Mouse (Mus musculus) frontal cortex, postnatal 25 days (tissue): ENCODE results near the gene Slamf8.

Experiments used
- DNase-seq, 2 experiments: peaks; one replicate each; pipeline ENCODE4 v3.0.0; 2022; ENCODE audit warnings: low spot score in 2 of 2

Gene Slamf8

GRCm38 (mm10) chr1:172593956-172594355 is 3.6 kb upstream of the Slamf8 start:
- no peak for DNase-seq

DNA sequence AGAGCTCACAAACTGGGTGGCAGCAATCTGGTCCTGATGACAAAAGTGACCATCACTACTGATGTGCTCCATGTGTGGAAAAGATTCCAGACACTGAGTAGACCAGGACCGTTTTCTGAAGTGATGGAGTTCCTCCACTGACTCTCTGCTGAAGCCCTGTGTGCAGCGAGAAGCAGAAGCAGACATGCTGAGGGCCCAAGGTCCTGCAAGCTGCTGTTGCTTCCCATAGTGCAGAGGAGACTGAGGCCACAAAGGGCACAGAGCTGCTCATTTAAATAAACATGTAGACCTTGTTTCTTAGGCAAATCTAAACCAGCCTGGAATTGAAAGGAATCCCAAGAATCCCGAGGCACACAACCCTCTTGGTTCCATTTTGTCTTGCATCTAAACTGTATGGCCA is 3.0 kb upstream of the Slamf8 start:
- DNase-seq: no peak

- DNase-seq: no peak
These were observed 4.5 kb downstream of the Slamf8 start for GRCm38 (mm10) chr1:172585612-172586567.

GRCm38 (mm10) chr1:172585026-172585425 is 5.3 kb downstream of the Slamf8 start:
- DNase-seq: no peak

DNA sequence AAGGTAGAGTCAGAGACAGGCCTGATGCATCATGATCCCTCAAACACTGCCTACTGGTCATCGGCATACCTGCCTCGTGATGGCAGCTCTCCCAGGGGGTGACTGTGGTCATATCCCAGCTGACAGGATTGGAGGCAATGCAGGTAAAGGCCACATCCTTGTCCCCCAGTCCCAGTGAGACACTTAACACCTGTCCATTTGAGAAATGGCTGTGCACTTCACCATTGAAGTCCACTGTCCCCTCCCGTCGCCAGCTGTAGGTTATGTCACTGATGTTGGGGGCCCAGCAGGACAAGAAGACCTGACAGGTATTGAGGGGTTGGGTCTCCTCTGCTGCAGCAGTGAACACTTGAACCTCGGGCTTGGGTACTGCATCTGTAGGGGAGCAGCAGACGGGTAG is 6.1 kb downstream of the Slamf8 start:
- no peak for DNase-seq

- no peak for DNase-seq
These were observed 7.9 kb downstream of the Slamf8 start for GRCm38 (mm10) chr1:172582436-172582835.

DNA sequence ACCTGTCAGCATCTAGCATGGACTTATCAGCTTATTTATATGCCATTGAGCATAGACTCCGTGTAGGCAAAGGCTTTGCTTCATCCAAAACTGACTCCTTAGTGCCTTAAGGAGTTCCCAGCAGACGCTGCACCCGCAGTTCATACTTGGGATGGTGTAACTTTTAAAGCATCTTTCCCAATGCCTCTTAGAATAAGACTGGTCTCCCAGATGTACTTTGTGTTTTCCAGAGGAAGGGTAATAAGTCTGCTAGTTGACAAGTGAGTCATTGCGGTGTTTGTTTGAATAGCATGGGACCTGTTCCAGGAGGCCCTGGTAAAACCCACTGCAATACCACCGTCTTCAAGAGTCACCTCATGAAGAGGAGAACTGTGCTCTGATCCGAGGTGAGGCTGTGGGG is 10.3 kb downstream of the Slamf8 start:
- DNase-seq: no peak

DNA sequence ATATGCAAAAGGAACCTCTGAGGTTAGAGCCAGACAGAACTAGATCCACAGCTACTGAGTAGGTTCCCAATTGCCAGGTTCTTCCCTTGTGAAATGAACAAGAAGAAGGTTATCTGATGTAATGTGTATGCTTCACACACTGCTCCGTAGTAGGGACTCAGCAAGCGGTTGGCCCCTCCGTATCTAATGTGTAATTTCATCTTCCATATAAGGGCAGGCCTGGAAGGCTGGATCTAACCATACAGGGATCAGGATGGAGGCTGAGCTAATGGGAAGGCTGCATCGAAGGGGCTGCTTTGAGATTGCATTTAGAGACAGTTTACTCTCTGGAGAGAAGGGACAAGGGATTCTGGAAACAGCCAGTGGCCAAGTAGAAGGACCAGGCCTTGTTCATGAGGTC is 22.6 kb downstream of the Slamf8 start:
- DNase-seq: no peak

DNA sequence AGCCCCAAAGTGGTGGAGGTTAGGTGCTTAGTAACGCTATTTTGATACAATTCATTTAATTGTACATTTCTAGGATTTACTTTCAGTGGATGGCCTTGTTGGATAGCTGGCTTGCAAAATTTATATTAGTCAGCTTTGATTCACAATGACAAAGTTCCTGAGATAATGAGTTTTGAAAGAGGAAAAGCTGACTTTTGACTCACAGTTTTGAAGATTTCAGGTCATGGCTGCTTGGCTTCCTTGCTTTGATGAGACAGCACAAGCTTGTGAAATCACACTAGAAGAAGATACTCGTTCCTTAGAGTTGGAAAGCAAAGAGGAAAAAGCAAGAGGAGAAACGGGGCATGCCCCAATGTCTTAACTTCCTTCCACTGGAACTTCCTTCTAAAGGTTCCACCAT is 24.2 kb downstream of the Slamf8 start:
- DNase-seq: no peak

DNA sequence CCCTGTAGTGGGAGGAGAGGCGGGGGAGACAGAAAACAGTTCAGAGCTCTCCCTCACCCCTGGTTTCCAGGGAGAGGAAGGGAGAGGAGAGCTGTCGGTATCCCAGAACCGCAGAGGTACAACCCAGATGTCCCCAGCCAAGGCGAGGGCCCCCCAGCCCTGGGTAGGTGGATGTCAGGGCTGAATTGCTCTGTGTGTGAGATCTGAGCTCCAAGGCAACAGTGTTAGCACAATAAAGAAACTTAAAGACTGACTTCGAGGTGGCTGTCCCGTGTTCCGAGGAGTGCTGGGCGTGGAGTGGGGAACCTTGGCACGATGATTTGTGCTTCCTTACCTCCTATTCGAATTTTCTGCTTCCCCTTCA is 26.9 kb downstream of the Slamf8 start:
- DNase-seq: no peak

DNA sequence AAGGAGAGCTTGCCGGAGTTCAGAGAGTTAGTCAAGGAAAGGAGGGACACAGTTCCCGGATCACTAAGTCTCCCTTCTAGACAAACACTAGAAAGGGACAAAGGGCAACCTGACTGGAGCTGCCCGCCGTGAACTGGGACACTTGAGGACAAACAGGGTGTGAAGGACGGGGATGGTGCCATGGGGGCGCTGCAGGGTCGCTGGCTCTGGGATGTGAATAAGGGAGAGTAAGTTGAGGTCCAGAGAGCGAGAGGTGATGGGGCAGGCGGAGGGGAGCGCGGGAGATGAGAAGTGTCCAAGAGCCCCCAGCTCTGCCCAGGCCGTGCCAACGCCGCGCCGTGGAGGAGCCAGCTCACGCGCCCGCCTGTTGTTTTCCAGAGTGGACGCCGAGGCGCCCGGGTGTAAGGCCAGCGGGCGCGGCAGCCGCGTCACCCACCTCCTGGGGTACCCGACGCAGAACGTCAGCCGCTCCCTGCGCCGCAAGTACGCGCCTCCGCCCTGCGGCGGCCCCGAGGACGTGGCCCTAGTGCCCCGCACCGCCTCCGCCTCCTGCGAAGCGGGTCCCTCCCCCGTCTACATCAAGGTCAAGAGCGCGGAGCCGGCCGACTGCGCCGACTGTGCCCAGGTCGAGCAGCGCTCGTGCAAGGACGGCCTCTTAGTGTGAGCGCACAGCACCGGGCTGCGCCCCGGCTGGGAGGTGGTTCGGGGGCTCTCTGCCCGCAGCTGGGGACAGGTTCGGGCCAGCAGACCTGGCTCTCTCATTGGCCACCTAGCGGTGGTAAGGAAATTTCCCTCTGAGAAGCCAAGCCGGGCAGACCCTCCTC is 27.5 kb downstream of the Slamf8 start:
- peak; percentile 36 to 45 for DNase-seq

GRCm38 (mm10) chr1:172555638-172556037 is 34.7 kb downstream of the Slamf8 start, which contains the start of gene Vsig8:
Gene Vsig8, plus strand, starts transcription at chr1:172555938.
- no peak for DNase-seq

GRCm38 (mm10) chr1:172552623-172553022 is 37.7 kb downstream of the Slamf8 start:
- DNase-seq: no peak

- no peak for DNase-seq
These were observed 39.4 kb downstream of the Slamf8 start for GRCm38 (mm10) chr1:172551009-172551408.

DNA sequence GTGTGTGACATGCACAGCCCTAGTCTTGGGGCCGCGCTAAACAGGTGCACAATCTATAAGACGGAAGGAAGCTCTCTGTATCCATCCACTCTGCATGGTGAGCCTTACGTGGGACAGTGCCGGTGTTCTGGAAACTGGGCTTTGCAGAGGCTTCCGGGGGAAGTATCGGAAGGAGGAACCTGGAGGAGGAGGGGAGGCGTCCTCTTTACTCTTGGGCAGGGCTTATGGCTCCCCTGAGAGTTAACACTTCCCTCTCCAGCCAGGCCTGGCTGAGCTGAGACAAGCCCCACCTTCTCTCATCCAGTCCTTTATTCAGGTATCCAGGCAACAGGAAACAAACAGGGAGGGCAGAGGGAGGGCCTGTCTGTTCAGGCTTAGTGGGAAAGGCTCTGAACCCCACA is 39.8 kb downstream of the Slamf8 start:
- DNase-seq: peak in 1 of 2 experiments; percentile 19

DNA sequence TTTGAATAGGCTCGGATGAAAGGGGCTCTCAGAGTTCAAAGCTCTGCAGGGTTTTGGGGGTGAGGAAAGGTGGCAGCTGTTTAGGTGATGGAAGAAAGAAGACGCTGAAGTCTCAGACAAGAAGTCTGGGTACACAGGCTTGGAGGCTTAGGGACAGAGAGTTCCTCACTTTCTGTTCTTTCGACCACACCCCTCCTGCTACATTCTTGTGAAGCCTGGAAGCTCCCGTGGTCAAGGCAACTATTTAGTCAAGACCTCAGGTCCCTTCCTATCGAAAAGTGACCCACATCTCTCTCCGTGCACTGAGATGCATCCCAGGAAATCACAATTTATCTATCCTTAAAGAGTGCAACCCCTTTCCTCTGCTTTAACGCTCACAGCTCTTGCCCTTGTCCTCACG is 40.7 kb downstream of the Slamf8 start:
- no peak for DNase-seq

GRCm38 (mm10) chr1:172549314-172549713 is 41.1 kb downstream of the Slamf8 start:
- no peak for DNase-seq

DNA sequence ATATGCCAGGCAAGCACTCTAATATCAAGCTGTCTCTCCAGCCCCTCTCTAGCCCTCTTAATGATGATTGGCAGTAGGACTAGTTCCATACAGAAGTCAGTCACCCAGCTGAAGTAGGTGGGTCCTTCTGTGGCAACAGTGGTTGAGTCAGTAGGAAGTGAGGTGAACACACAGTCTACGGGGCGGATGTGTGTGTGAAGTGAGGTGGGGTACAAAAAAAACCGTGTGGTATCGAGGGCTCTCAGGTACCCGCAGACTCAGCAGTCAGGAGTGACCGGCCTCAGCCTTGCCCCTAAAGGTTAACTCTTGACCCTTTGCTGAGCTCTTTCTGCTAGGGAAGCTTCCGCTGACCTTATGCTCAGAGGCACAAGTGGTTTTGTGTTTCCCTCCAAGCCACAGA is 41.9 kb downstream of the Slamf8 start:
- no peak for DNase-seq

GRCm38 (mm10) chr1:172546062-172546461 is 44.3 kb downstream of the Slamf8 start:
- no peak for DNase-seq

GRCm38 (mm10) chr1:172540283-172540820 is 50.0 kb downstream of the Slamf8 start:
- no peak for DNase-seq

- no peak for DNase-seq
These were observed 50.5 kb downstream of the Slamf8 start for GRCm38 (mm10) chr1:172539827-172540226.

DNA sequence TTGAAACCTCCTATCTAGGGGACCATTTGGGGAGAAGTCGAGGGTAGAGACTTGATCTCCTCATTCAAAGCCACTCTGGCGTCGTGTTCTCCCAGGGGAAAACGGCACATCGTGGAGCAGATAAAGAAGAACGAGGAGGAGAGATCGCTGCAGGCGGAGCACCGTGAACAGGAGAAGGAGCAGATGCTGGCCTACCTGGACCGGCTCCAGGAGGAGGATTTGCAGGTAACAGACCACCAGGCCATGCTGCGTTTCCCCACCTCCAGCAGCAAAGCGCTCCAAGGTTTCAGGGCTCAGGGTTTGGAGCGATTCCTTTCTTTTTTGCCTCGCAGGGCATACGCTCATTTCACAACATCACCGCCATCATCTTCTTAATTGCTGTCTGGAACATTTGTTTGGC is 55.3 kb downstream of the Slamf8 start:
- no peak for DNase-seq
